Mouse (Mus musculus) adrenal gland, postnatal 25 days (tissue): ENCODE results near the gene Ifit2. TPM values are rescaled to one million over a fixed set of nuclear protein-coding genes. Genes with fewer than 3 reads are reported as not detected.
A peak's percentile ranks its signal among the peaks of the same experiment; 100 is the strongest.
"Not testable (repeated sequence)": the region's sequence is repeated elsewhere in the genome, so short reads cannot be mapped to it uniquely, and the experiment has no call there.

ENCODE experiments used
- DNase-seq: peaks from one replicate; pipeline ENCODE4 v3.0.0; 2021; ENCODE audit warnings: mixed read lengths
- total RNA-seq: library from RNA; stranded (reverse); gene quantifications from 2 replicates; pipeline ENCODE4 v1.2.3, GENCODE M21; 2021

Ifit2 gene
- total RNA-seq, 1 experiment from 2014 or later = 4.9 TPM

DNA sequence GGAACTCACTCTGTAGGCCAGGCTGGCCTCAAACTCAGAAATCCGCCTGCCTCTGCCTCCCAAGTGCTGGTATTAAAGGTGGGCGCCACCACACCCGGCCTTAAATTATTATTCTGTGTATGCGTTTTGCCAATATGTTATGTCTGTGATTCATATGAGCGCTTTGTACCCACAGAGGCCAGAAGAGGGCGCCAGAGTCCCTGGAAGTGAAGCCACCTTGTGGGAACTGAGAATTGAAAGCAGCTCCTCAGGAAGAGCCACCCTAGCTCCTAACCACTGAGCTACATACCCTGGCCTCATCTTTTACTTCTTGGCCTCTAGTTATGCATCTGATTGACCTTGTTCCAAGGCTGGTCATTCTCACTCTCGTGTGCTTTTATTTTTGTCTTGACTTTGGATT lies 2.5 kb upstream of the Ifit2 start:
- DNase-seq = peak; percentile 83

DNA sequence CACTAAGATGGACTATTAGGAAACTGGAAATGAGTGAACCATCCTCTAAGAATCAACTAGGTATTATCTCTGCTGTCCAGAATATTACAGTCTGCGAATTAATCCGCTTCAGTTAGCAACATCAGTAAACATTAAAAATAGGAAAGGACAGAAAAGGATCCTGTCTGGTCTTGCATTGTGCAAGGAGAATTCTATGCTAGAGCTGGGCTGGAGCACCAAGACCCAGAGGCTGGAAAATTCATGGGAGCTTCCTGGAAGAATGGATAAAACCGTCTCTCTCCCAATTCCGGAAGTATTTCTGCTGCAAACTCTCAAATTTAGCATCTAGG lies 325 bp upstream of the Ifit2 start:
- DNase-seq = no peak

DNA sequence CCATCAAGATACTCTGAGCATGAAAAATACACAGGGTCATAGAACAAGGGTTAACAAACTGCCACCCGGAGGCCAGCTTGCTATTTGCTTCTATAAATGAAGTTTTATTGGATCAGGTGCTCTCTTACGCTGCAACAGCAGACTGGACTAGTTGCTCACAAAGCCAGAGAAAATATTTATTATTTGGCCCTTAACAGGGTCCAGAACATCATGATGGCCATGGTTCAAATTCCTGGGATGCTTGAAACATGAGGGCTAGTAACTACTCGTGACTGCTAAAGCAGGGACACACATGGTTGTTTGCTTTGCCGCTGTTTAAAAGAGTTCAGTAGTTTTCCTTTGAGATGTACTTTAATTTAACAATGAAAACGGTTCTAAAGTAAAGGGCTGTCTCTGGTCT lies 1.5 kb downstream of the Ifit2 start:
- no peak for DNase-seq

DNA sequence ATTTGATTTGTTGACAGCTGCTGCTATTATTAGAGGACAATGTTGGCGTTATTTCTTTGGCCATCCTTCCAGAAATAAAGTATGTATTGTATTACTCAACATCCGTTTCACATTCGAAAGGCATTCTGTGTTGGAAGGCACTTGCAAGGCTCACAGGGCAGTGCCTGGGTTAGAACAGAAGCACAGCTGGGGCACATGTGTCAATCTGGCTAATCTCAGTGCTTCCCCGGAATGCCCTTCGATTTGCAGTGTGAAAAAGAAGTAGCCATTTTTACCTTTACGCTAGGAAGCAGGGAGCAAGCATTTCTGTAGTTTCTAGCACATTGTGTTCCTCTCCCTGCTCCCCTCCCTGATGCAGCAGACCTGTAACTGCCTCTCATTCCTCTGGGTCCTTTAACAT lies 2.5 kb downstream of the Ifit2 start:
- DNase-seq = no peak

DNA sequence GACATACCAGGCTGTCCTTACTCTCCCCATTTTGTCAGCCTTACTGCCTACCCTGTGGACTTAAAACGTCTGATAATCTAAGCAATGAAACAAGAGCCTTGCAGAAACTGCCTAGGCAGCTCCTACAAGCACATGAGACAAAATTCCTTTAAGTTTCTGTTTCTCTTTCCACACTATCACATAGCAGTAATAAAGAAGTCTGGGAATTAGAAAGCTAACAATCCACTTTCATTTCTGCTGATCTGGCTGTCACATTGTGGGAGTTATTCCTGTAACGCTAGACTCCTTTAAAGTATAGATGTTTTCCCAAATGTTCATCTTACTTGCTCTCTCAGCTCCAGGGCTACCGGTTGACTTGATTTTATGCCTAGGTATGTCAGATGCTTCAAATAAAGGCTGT lies 3.0 kb downstream of the Ifit2 start:
- no peak for DNase-seq

DNA sequence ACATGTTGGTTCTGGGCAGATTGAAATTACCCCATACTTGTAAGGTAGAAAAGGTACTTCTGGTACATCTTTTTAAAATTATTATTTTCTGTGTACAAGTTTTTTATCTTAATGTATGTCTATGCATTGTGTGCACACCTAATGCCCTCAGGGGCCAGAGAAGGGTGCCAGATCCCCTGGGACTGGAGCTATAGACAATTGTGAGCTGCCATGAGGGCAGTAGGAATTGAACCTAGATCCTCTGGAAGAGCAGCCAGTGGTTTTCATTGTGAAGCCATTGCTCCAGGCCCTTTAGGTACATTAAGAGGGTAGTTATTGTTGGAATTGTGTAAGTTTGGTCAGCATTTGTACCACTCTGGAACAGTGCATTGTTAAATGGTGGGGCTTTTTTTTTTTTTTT lies 3.6 kb downstream of the Ifit2 start:
- DNase-seq = no peak

DNA sequence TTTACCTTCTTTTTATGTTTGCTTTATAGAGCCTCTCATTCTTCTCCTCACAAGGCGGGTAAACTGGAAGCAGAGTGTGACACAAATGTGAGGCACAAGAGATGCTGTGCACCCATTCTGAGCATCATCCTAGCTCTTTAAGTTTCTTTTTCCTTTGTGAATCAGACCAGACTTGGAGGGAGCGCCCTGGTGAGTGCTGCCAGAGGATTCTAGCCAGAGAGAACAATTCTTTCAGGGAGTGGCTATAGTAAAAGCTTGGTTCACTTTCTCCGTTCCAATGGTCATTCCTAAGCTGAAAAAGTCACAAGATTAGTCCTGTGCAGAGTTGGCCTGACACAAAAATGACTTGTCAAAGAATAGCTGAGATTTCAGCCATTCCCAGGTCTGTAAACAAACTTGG lies 6.1 kb downstream of the Ifit2 start:
- no peak for DNase-seq

DNA sequence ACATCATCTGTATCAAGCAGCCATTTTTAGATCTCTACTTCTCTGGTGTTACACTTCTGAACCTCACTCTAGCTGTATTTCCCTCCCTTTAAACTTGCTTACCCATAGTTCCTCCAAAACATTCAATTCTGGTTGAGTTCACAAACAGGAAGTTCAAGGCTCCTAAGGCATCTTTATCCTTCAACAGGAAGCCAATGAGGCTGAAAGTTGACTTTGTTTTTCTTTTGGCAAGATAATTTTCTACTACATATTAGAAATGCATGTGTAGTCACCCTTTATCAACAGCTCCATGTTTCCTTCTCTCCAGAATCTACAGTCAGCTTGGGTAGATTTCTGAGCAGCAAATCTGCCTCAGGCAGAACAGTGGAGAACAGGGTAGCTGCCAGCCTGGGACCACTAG lies 12.1 kb downstream of the Ifit2 start:
- DNase-seq = no peak

DNA sequence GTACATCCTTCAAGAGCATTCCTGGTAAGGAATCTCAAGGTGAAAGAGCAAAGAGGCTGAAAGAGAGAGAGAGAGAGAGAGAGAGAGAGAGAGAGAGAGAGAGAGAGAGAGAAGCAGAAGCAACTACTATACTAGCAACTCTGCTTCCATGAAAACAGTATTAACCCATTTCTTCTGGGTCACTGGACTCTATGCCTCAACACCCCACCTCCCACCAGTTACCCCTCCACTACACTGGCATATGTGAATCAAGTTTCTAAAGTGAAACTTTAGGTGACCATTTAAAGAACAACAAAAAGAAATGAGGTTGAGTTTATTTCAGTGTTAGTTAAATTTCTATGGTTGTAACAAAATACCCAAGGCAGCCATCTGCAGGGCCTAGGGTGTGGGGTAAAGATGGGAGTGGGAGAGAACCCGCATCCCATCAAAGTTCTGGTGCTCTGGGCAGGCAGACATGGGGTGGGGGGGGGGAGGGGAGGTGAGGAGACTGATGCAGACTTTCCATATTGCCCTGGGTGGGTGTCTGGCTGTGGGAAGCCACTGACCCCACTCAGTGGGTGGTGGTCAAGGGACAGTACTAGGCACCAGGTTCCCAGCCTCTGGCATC lies 15.8 kb downstream of the Ifit2 start:
- no peak for DNase-seq

DNA sequence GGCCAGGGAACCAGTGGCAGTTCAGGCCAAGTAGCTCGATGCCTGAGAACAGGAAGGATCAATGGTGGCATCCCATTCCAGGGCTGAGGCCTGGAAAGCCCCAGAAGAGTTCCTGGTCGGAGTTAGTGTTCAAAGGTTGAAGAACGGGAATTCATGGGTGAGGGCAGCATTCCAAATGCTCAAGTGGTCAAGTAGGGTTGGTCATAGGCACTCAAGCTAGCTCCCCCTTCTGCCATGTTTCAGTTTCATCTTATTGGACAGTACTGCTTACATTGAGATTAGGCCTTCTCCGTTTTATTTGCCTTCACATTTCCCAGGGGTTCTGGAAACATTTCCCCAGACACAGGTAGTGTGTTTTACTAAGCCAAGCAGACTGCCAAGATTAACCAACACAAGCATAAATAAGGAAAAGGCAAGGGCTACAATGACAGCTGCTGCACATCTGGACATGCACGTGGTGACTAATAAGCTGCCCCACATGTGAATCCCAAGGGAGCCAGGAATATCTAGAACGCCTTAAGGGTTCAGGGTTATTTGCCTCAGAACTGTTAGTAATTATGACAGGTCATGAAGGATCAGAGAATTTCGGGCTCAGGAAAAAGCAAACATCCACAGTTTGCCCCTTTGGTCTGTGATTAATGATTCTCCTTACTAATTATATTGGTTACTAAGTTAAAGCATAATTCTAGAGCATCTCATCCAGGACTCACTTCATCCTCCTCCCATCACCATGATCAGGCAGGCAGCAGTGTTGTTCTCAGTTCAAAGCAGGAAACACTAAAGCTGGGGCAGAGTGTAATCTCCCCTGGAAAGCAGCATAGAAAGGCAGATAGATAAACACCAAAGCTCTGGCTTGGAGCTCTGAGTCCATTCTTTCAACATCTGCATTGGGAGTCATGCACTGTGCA lies 18.7 kb downstream of the Ifit2 start:
- DNase-seq = no peak

DNA sequence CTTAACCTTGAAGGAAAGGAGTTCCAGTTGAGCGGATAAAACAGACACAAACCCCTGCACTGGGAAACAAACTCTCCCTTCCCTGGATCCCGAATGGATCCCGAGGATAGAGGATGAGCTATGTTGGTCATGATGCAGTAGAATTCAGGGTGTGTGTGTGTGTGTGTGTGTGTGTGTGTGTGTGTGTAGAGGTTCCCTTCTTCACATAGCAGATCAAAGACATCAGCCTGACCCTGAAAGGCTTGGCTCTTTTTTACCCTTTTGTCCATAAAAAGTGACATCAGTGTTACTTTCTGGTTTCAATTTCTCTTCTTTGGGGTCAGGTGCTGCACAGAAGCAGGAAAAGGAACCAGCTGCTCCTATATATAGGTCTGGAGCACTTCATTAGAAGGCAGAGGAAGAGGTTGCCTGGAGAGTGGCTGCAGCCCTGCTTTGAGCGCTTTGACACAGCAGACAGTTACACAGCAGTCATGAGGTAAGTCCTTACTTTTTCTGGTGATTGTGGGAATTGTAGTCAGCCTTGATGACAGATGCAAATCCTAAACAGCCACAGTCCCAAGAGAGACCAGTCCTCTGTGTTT lies 19.5 kb downstream of the Ifit2 start:
- DNase-seq = no peak

DNA sequence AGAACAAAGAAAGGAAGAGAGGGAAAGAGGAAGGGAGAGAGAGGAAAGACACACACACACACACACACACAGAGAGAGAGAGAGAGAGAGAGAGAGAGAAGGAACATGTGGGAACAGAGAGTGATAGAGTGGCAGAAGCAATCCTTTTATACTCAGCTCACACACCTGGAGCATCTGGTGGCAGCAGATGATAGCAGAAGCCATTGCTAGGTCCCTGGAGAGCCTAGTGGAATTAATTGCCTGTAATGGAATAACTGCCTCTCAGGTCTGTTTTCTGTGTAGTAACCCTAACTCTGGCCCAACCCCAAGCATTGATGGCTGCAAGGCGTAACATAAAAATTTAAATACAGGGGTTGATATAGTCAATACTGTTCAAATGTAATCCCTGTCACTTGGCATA lies 20.6 kb downstream of the Ifit2 start:
- DNase-seq = no peak

DNA sequence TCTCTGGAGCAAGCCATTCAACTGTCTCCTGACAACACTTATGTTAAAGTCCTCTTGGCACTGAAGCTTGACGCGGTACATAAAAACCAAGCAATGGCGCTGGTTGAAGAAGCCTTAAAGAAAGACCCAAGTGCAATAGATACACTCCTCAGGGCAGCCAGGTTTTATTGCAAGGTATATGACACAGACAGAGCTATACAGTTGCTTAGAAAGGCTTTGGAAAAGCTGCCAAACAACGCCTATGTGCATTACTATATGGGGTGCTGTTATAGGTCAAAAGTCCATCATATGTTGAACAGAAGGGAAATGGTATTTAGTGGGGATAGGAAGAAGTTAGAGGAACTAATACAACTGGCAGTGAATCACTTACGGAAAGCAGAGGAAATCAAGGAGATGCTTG lies 23.2 kb downstream of the Ifit2 start:
- DNase-seq = no peak

DNA sequence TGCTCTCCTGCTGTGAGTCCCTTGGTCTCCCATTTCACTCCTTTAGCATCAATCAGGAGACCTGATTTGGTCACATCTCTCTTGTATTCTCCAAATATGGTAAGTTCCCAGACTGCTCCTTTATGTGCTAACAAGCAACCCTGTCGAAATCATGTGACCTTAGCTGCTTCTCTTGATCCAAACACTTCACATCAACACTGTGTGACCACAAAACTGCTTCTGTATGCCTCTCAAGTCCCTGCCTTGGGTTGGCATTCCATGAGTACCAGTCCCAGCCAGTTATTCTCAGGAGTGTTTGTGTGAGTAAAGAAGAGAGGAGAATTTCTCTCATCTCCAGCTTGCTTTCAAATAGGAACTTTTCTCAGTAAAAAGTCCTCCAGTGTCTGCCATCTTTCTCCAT lies 26.6 kb downstream of the Ifit2 start:
- DNase-seq = no peak

DNA sequence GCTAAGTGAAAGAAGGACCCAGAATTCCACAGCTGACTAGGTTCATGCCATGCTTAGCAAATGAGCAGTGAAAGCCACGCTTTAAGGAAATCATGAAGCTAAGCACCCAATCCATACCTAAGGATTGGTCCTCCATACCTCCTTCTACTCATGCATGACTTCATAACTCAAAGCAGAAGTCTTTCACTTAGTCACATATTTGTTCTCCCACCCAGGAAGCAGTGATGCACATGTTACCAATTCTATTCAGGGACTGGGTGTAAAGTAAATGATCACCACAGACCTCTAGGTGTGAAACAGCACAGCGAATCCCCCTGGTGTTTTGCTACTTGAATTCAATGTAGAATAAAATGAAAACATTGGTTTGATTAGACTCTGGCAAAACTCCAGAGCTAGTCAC lies 32.2 kb downstream of the Ifit2 start:
- not testable (repeated sequence) for DNase-seq

DNA sequence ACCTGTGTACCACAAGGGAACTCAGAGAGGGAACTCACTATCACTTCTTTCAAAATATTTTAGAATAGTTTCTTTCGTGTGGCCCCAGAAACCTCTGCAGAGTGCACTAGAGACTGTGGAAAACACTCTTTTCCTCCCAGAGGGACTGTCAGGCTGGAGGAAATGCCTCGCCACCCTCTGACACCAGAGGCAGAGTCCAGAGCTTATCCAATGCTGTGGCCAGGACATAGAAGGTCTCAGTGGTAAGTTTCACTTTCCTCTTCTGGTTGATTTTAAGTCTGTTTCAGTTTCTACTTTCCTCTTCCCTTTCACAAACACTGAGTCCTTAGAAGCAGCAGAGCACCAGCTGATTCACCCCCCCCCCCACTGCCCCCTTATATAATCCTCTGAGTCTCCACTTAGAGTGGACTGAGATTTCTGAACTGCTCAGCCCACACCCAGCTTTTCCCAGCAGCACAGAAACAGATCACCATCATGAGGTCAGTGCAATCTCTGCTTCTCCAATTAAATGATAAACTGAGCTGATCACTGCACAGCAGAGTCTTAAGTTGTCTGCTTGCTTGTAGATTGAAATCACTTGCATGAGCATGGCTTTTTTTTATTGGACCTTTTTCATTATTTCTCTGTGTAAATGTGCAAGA lies 32.8 kb downstream of the Ifit2 start, which contains the start of gene Ifit3:
Ifit3 (plus strand) TSS at position 406 of the 641 bp plus-strand sequence.
- DNase-seq = not testable (repeated sequence)

DNA sequence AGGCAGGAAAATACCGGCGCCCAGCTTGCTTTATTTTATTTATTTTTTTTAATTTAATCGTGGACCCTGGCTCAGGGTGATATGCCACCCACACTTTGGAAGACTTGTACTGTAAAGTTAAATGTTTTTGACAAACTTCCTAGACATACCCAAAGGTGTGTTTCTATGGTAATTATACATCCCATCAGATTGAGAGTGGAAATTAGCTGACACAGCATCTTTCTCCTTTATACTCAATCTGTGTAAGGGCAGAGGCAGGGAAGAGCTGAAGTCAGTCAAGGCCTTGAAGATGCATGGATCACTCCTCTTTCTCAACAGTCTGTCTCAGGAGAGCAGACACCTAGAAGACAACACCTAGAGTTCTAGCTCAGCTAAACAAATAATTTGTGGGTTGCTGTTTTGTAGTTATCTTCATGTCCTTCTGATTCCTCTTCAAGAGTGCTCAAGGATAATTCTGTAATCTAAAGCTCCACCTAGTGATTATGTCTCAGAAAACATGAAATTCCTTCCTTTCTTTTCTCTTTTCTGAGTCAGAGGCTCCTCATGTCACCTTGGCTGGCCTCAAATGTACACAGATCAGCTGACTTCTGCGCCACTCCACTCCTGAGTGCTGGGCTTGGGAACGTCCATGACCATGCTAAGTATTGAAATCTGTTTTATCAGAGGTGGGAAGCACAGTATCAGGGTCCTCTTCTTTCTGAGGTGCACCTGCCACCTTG lies 35.4 kb downstream of the Ifit2 start:
- DNase-seq = not testable (repeated sequence)

DNA sequence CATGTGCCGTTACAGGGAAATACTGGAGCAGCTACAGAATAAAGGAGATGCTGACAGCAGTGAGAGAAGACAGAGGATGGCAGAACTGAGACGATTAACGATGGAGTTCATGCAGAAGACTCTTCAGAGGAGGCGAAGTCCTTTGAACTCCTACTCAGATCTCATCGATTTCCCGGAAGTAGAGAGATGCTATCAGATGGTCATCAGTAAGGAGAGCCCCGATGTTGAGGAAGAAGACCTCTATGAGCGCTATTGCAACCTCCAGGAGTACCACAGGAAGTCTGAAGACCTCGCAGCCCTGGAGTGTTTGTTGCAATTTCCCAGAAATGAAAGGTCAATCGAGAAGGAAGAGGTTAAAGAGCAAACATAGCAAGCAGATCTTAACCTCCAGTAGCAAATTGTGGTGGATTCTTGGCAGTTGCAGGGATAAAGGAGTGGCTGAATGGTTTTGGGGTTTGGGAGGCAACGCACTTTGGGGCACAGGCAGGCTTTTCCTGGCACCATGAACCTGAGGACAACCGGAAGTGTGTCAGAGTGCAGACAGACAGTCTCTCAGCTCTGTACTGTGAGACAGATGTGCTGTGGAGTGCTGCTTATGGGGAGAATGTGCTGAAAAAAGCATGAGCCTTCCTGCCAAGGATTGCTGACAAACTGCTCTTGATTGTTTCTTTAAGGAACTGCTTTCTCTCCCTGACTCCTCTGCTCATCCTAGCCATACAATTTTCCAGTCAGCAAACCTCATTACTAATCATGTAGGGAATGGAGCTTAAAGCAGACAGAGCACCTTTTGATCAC lies 37.6 kb downstream of the Ifit2 start:
- not testable (repeated sequence) for DNase-seq

DNA sequence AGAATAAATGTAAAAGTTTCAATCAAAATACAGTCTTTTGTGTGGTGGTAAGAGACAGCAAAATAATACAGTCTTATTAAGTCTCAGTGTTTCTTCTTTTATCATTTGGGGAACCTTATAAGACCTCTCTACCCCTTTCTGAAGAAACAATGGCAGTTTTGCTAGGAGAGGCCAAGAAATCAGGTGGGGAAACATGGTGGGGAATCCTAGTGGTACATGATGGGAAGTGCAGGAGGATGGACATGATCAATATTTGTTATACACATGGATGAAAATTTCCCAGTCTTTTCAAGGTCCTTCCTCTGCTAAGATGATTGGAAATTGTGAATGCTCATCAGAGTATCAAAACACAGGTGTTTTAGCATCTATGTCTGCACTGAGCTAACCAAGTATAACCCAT lies 38.5 kb downstream of the Ifit2 start:
- DNase-seq = no peak

DNA sequence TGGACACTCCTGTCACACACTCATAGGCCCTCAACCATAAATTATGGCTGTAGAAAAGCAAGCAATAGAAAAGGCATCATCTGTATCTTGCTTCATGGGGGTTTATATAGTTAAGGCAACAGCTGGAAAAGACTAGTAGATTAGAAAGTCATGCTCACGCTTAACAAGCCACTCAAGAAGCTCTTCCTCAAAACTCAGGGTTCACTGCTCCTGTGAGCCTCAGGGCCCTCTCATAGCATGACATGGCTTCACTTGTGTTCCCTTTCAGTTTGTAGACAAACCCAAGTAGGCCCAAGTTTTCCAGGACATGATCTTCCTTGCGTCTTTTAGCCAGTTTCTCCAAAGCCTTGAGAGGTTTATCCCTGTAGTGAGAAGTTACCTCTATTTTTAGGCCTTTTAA lies 43.0 kb downstream of the Ifit2 start:
- no peak for DNase-seq

DNA sequence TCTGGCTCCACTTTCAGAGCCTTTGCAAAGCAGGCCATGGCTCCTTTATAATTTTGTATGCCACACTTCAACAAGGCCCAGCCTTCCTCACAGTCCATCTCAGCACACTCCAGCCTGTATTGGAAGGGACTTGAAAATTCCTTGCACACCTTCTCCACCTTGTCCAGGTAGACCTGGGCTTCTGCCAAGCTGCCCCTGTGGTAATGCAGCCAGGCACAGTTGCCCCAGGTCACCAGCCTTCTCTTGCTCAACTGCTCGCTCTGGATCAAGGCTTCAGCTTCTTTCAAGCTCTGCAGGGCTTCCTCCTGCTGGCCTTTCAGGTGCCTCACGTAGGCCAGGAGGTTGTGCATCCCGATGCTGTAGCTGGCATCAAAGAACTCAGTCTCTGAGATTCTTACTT lies 44.0 kb downstream of the Ifit2 start:
- not testable (repeated sequence) for DNase-seq

DNA sequence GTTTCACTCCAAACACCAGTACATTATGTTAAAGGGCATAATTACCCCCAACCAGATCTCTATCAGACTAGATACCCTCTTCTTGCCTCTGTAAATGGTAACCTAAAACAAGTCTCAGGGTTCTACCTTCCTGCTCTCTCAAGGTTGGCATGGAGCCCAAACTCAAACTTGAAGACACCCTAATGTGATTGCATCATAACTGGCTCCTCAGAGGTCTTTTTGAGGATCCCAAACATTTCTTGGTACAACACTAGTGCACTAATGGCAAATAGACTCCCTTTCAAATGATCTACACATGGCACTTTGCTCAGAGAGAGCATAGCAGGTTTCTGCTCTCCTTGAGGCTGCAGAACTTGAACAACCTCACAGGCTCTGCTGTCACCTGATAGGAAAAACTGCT lies 46.3 kb downstream of the Ifit2 start:
- no peak for DNase-seq
